Mouse (Mus musculus) gastrocnemius, adult 8-10 months (tissue): ENCODE measurements around the gene Mpc1. TPM values are rescaled to one million over a fixed set of nuclear protein-coding genes. Genes with fewer than 3 reads are reported as not detected.

ENCODE experiments used
- DNase-seq, 2 experiments: peaks; one replicate each; pipeline ENCODE4 v3.0.0; 2022; ENCODE audit warnings: low spot score in 2 of 2
- total RNA-seq, 4 experiments: library from RNA; stranded (reverse); gene quantifications; 2 replicates each; pipeline ENCODE4 v1.2.4; 2022

The Mpc1 gene
- total RNA-seq, 4 experiments from 2014 or later = 425 to 485 (median 461) TPM

DNA sequence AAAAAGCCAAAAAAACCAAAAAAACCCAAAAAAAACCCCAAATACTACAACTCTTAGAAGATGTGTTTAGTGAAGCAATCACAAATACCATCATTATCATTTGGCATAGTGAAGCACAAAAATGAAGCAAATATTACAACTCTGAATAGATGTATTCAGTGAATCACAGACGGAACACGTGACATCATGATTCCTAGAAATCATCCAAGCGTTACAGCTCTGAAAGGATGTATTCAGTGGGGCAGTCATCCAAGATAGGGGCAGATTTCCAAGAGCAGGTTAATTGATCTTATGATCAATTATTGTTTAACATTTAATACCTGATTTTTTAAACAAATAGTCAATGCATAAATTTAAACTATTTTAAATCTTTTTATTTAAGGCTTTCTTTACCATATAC lies 5.4 kb upstream of the Mpc1 start:
- DNase-seq = no peak

DNA sequence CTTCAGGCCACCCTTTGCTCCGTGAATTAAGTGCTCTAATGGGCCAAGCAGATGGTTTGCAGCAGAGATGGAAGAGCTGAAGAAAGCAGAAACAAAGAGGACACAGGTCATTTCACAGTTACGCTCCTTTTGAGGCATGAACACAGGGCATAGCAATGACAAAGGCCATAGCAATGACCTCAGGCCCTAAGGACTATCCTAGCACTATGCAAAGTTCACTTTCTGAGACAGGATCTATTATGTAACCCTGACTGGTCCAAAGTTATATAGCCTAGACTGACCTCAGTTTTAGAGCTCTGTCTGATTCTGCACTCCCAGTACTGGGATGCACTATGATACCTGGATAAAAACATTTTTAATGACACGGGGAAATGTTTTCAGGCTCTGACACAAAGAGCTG lies 4.3 kb upstream of the Mpc1 start:
- no peak for DNase-seq

DNA sequence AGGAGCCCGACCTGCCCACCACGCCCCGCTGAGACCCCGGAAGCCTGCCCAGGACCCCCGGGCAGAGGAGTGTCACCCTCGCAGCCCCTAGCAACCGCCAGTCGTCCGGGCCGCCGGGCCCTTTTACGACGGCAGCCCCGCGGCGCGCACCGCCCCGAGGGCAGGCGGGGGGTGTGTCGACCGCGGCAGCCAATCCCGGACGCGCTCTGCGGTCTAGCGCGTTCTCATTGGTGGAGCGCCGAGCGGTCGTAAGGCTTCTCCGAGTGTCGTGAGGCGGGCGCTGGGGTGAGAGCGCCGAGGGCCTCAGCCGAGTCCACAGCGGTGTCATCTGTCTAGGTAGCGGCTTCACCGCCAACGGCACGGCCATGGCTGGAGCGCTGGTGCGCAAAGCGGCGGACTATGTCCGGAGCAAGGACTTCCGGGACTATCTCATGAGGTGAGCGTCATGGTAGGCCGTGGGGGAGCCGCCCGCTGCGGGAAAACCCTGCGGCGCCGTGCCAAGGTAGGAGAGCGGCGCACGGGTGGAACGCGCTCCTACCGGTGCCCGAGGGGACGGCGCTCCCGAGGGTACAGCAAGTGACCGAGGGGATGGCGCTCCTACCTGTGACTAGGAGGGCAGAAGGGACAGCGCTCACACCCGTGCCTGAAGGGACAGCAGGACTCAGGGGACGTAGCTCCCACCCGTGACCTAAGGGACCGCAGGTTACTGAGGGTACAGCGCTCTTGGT lies 986 bp downstream of the Mpc1 start:
- peak; percentile 93 to 95 for DNase-seq

DNA sequence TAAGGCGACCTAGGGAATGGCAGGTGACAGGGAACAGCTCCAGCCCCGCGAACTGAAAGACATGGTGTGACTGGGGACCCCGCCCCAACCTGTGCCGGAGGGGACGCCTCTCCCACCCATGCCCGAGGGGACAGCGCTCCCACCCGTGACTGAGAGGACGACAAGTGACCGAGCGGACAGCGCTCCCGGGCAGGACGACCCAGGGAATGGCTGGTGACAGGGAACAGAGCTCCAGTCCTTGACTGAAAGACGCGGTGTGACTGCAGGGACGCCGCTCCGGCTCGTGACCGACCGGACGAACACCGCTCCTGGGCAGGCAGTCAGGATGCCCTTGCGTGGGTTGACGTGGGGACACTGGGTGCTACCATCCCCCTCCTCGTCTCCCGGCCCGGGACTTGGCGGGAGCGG lies 1.6 kb downstream of the Mpc1 start:
- peak; percentile 22 to 48 for DNase-seq

DNA sequence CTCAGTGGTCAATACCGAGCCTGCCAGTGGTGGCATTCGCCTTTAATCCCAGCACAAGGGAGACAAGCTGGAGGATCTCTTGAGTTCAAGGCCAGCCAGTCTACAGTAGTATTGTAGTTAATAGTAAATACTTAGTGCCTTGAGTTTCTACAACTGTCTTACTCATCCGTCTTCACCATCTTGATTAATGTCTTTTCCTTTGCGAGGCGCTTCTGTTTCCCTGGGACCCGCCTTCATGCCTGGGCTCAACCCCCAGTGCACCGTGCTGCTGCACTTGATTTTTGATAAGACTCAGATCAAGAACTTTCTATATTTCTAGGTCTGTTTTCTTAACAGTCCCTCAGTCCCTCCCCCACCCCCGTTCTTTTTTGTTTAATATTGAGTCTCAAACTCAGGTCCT lies 2.4 kb downstream of the Mpc1 start:
- no peak for DNase-seq

- DNase-seq = no peak
These were observed 4.3 kb downstream of the Mpc1 start for GRCm38 (mm10) chr17:8286987-8287386.

GRCm38 (mm10) chr17:8289993-8290679 lies 7.4 kb downstream of the Mpc1 start:
- DNase-seq = no peak

DNA sequence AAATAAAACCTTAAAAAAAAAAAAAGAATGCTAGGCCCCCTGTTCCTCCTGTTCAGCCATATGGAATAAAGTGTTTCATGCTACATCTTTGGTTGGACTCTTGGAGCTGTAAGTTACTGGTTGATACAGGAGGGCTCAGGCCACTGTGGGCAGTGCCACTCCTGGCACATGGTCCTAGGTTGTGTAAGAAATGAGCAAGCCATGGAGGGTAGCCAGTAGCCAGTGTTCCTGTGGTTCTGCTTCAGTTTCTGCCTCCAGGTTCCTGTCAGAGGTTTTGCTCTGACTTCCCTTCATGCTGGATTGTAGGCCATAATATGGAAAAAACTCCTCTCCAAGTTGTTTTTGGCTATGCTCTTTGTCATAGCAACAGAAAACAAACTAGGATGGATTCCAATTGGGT lies 8.0 kb downstream of the Mpc1 start:
- DNase-seq = no peak

GRCm38 (mm10) chr17:8295825-8296224 lies 13.1 kb downstream of the Mpc1 start:
- DNase-seq = no peak

DNA sequence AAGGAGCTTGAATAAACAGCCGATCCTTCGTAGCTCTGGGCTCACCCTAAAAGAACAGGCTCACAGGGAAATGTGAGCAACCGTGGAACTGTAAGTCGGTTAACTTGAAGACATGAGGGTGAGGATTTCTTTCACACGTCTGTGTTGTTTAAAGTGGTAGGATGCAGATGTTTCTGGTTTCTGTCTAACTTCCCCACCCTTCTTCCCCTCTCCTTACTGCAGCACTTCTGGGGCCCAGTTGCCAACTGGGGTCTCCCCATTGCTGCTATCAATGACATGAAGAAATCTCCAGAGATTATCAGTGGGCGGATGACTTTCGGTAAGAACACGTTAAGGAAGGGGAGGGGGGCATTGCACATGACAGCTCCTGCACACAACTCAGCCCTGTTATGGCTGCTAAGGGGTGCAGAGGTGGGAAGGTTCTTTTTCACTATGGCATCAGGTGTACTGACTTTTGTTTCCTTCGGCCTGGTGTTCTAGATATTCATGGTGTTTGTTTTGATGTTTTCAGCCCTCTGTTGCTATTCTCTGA lies 13.7 kb downstream of the Mpc1 start:
- DNase-seq = no peak

GRCm38 (mm10) chr17:8297746-8298145 lies 15.0 kb downstream of the Mpc1 start:
- DNase-seq = no peak

- DNase-seq = no peak
These were observed 15.6 kb downstream of the Mpc1 start for GRCm38 (mm10) chr17:8298281-8298680.

DNA sequence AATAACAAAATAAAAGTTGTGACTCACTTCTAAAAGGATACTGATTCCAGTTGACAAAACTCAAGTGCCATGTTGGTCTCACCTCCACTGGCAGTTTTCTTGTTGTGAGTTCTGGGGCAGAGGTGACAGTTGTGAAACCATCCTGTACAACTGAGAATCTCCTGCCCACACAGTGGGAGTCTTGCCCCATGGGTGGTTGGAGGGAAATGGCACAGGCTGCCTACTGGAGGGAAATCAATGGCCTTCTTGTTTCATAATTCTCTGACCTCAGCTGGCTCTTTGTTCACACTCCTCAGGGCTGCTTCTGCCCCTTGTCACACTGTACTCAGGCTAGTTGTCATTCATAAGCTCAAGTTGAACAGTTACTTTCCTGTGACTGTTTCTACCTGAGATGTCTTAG lies 16.8 kb downstream of the Mpc1 start:
- no peak for DNase-seq

DNA sequence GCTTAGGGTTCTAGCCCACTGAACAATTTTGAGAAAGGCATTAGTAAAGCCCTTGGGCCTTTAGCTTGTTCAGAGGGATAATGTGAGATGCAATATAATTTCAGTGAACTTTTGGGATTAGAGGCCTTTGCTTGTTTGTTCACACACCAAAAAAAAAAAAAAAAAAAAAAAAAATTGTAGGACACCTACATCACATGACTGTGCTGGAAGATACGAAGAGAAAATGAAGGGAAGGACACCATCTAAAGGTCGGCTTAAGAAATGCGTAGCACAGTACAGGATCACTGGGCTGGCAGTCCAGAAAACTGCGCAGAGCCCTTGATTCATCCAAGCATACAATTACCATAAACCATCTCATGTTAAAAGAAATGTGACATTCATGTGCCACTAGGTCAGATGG lies 18.8 kb downstream of the Mpc1 start:
- DNase-seq = no peak

- no peak for DNase-seq
These were observed 20.2 kb downstream of the Mpc1 start for GRCm38 (mm10) chr17:8302772-8303438.

GRCm38 (mm10) chr17:8303671-8304070 lies 21.0 kb downstream of the Mpc1 start:
- no peak for DNase-seq

DNA sequence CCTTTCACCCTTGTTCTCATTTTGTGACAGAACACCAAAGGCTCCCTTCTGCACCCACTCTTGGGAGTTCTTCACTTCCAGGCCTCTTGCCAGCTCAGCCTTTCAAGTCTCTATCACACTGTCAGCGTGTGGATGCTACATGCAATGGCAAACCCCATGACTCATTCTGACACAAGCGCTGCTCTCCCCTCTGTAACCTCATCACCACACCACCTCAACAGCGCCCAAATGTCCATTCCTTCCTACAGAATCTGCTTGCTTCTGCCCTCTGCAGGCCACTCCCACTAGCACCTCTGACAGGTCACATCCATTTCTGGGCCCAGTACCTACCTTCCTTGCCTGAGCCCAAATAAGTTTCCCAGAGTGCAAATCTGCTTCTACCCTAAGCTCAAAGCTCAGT lies 23.1 kb downstream of the Mpc1 start:
- no peak for DNase-seq

DNA sequence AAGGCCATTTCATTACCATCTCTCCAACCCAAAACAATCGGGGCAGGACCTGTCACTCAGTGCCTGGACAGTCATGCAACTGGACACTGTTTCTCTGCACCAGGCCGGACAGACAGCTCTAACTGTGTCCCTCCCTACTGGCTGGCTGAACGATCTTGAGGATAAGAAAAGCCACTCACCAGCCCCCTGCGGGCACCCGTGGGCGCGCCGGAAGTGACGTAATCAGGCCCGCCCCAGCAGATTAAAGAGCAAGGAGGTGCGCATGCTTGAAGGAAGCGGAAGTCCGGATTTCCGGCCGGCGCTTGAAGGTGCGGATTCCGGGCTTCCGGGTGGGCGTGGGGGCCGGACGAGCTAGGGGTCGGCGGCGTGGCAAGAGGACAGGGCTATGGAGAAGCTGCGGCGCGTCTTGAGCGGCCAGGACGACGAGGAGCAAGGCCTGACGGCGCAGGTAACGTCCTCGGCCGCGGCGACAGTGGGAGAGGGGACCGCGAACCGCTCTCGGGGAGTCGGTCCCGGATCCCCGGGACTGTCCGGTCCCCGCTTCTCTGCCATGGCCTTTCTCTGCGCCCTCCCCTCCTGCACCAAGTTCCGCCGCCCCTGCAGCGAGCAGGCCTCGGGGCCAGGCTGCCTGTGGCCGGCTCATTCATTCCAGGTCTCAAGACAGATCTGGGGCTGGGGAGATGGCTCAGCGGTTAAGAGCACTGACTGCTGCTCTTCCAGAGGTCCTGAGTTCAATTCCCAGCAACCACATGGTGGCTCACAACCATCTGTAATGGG lies 28.3 kb downstream of the Mpc1 start, which contains the start of gene Sft2d1:
Gene Sft2d1 (plus strand): TSS at position 265 of the 777 bp plus-strand sequence.
- peak; percentile 95 to 96 for DNase-seq

- DNase-seq = no peak
These were observed 29.0 kb downstream of the Mpc1 start for GRCm38 (mm10) chr17:8311751-8312150.

DNA sequence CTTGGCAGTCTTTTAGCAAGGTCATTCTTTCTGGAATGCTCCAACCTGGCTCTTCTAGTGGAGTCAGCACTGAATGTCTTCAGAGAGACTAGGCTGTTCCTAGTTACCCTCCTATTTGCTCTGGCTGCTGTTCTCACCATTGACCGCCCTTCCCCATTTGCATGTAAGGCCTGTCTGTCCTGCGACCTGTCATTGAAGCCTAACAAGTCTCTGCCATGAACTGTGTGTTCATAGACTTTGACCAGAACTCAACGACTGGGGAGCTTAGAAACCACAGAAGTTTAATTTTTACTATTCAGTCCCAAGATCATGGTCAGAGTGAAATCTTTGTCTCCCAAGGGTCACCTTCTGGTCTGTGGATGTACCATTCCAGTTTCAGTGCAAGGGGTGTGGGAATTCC lies 31.3 kb downstream of the Mpc1 start:
- no peak for DNase-seq

GRCm38 (mm10) chr17:8316251-8316650 lies 33.5 kb downstream of the Mpc1 start:
- no peak for DNase-seq
